In genomic region chr12:52818588-52818987, GRCm38 (mm10) we compare ENCODE assay signal across 9 mouse cellular contexts.
DNase-seq lines count a peak whose midpoint lies in the region; ATAC-seq and TF ChIP-seq lines count a peak whose summit lies in the region.
"Had no signal": no experiment of that assay in that cellular context is flagged by ENCODE, and none has a peak within 500 bp of the region (broad histone marks: within the 10 kb centered on the region; RNA-seq: fewer than 3 reads in every experiment).

No protein-coding gene starts in this region.

- H3K9ac ChIP-seq in kidney, embryonic 16.5 days (replicated peaks; ENCODE audit: low read length) = no peak overlapping the region
- H3K9ac ChIP-seq: embryonic facial prominence, embryonic 12.5 days had no signal

- DNase-seq in kidney, adult 2 months = no peak
- DNase-seq in CD4-positive helper T cell, adult 2 months (ENCODE audit: low read depth, low spot score) = peak; percentile 50
- peak; percentile 63 to 81 for DNase-seq in frontal cortex, adult 2 months (ENCODE audit: extremely low spot score in 1 of 2, low spot score in 1 of 2)
- DNase-seq in lung, postnatal 4 days = peak; percentile 17 to 35
- no peak for DNase-seq in embryo, embryonic 10.5 days (ENCODE audit: low spot score)
- DNase-seq in liver = no peak
- DNase-seq in gastrocnemius, postnatal 14 days = no peak

- no peaks in the 10 kb centered on the region for H3K27me3 ChIP-seq in kidney, embryonic 16.5 days (ENCODE audit: insufficient read depth, low read length)
- no peaks in the 10 kb centered on the region for H3K27me3 ChIP-seq in kidney, adult 2 months (replicated peaks; ENCODE audit: control insufficient read depth, insufficient read depth, low read length)
- H3K27me3 ChIP-seq: embryonic facial prominence, embryonic 12.5 days had no signal

- H3K27ac ChIP-seq in kidney, embryonic 16.5 days (ENCODE audit: low read length) = 0 out of 2 replicates have a peak overlapping the region, but pooled peaks have one; percentile 12
- no peak overlapping the region for H3K27ac ChIP-seq in kidney, adult 2 months (ENCODE audit: insufficient read depth, low read depth, low read length)
- H3K27ac ChIP-seq: embryonic facial prominence, embryonic 12.5 days had no signal

- TF ChIP-seq POLR2A in kidney, adult 2 months (IDR thresholded peaks at IDR 0.05; ENCODE audit: low read depth, low read length) = no peak

- intact Hi-C loops in gastrocnemius, postnatal 14 days (cut with DNase I; ENCODE audit: low total_unique reads) = no loop called here

- H3K4me1 ChIP-seq in kidney, embryonic 16.5 days (ENCODE audit: insufficient read depth, low read length) = peaks cover 5% of the 10 kb centered on the region; the same call in 1 of the 2 replicates
- no peaks in the 10 kb centered on the region for H3K4me1 ChIP-seq in kidney, adult 2 months (ENCODE audit: control insufficient read depth, insufficient read depth, low read length)
- H3K4me1 ChIP-seq: embryonic facial prominence, embryonic 12.5 days had no signal

- no peak overlapping the region for H3K4me3 ChIP-seq in kidney, embryonic 16.5 days (ENCODE audit: low read length)
- H3K4me3 ChIP-seq in kidney, adult 2 months (ENCODE audit: insufficient read depth, low read depth, low read length) = no peak overlapping the region
- H3K4me3 ChIP-seq: embryonic facial prominence, embryonic 12.5 days had no signal

- no peak for TF ChIP-seq CTCF in kidney, adult 2 months (conservative IDR thresholded peaks at IDR 0.05; ENCODE audit: insufficient read depth, insufficient read length, low read depth, low read length)

- ATAC-seq in kidney, embryonic 16.5 days (ENCODE audit: low FRiP score, low TSS enrichment) = peak; percentile 69; the same call in 1 of the 2 replicates

- H3K4me2 ChIP-seq in kidney, embryonic 16.5 days (replicated peaks; ENCODE audit: low read depth, low read length) = no peak overlapping the region; the same call in 1 of the 2 replicates
- H3K4me2 ChIP-seq: embryonic facial prominence, embryonic 12.5 days had no signal

- H3K36me3 ChIP-seq in kidney, embryonic 16.5 days (ENCODE audit: insufficient read depth, low read length) = no peaks in the 10 kb centered on the region
- no peaks in the 10 kb centered on the region for H3K36me3 ChIP-seq in kidney, adult 2 months (ENCODE audit: control insufficient read depth, insufficient read depth, low read length)
- H3K36me3 ChIP-seq: embryonic facial prominence, embryonic 12.5 days had no signal

- no peaks in the 10 kb centered on the region for H3K9me3 ChIP-seq in kidney, embryonic 16.5 days (ENCODE audit: low read length)
- H3K9me3 ChIP-seq: embryonic facial prominence, embryonic 12.5 days had no signal

- WGBS in kidney, embryonic 16.5 days = 57% methylated on average over 7 of the region's 7 CpGs
- WGBS in kidney, adult 2 months = 39% methylated on average over 7 of the region's 7 CpGs

Comparison
In these comparisons a context has a peak if more than half of its experiments do, and no peak if none do; other contexts are left out.
1. DNase-seq: peak in CD4-positive helper T cell, adult 2 months (single experiment), frontal cortex, adult 2 months (2 of 2) and lung, postnatal 4 days (2 of 2); none in kidney, adult 2 months (single experiment), embryo, embryonic 10.5 days (single experiment), liver (single experiment) and gastrocnemius, postnatal 14 days (single experiment).